Mouse (Mus musculus) heart, embryonic 11.5 days (tissue): Measurements from ENCODE around the gene Dhx33. TPM values are rescaled to one million over a fixed set of nuclear protein-coding genes. Genes with fewer than 3 reads are reported as not detected.

Experiments
- ATAC-seq: fragments of 200-750 bp; cut with Nextera tagmentation; replicated peaks from 2 replicates; pipeline ENCODE4 v1.8.0; 2017; ENCODE audit warnings: moderate library complexity; ENCODE audit not compliant: insufficient number of reproducible peaks, low FRiP score, low TSS enrichment
- H3K27ac ChIP-seq: fragments of 300-500 bp; sonication (generic); 2 replicates; pipeline ENCODE4 v1.5.1; 2014; ENCODE audit warnings: mild to moderate bottlenecking, low read depth, low read length
- H3K27me3 ChIP-seq: fragments of 300-500 bp; sonication (generic); 2 replicates; pipeline ENCODE4 v1.6.1; 2014; ENCODE audit warnings: mild to moderate bottlenecking, low read length, mixed read lengths; ENCODE audit not compliant: control insufficient read depth, insufficient read depth
- H3K36me3 ChIP-seq: fragments of 300-500 bp; sonication (generic); 2 replicates; pipeline ENCODE4 v1.6.1; 2014; ENCODE audit warnings: mild to moderate bottlenecking, low read length, moderate library complexity, mixed read lengths; ENCODE audit not compliant: control insufficient read depth, insufficient read depth
- H3K4me1 ChIP-seq: fragments of 300-500 bp; sonication (generic); 2 replicates; pipeline ENCODE4 v1.6.1; 2014; ENCODE audit warnings: low read length; ENCODE audit not compliant: control insufficient read depth, insufficient read depth
- H3K4me2 ChIP-seq: fragments of 300-500 bp; sonication (generic); 2 replicates; pipeline ENCODE4 v1.6.1; 2014; ENCODE audit warnings: mild to moderate bottlenecking, moderate library complexity
- H3K4me3 ChIP-seq: fragments of 300-500 bp; sonication (generic); 2 replicates; pipeline ENCODE4 v1.5.1; 2014; ENCODE audit warnings: low read depth, low read length
- H3K9ac ChIP-seq: fragments of 300-500 bp; sonication (generic); 2 replicates; pipeline ENCODE4 v1.6.1; 2014; ENCODE audit warnings: mild to moderate bottlenecking, low read depth, low read length, moderate library complexity
- H3K9me3 ChIP-seq: fragments of 300-500 bp; sonication (generic); replicated peaks from 2 replicates; pipeline ENCODE4 v1.6.1; 2016; ENCODE audit warnings: low read length; ENCODE audit not compliant: control insufficient read depth
- WGBS: fragments of 180-500 bp; shearing (Covaris S2); extraction: QIAGEN DNeasy Blood & Tissue Kit; methylation state at CpG from one replicate; pipeline ENCODE4 v1.1.7; 2014; ENCODE audit not compliant: insufficient replicate concordance; 5-methylcytosine and 5-hydroxymethylcytosine counted together
- polyA plus RNA-seq: library from polyadenylated mRNA; unstranded; fragments of >200 nt; fragmentation: Nextera tagmentation; extraction: Ambion mirVana; gene quantifications from 2 replicates; pipeline ENCODE4 v1.2.1, GENCODE M21; 2014

The Dhx33 gene
- polyA plus RNA-seq, 1 experiment from 2014 or later: 15.6 TPM

DNA sequence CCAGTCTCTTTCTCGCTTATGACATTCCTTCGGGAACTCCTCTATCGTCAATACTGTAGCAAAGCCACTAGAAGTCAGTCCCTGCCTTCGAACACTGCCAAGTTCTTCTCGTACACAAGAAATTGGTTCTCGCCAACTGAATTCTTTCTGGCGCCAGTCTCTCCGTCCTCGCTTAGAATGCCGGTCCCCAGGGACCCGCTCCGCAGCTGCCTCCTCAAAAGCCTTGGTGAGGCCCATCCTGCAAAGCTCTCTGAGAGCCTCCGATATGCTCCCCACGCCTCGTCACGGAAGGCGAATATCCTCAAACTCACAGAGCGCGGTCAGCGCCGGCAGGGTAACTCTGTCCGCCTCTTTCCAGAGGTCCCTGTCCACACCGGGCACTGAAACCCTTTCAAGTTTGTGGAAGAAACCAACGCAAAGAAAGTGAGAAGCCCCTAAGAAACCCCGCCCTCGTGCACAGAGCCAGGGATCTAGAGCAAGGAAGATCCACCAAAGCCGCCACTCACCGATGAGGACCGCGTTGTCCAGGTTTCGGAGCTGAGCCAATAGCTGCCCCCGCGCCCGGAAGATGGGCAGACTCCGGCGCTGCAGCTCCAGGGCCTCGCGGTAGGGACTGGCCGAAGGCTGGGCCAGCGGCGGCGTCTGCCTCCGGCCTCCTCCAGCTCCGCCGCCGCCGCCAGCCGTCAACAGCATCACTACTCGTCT, 474 bp downstream of the Dhx33 start:
- Histone ChIP-seq H3K9me3 (no peaks in the 10 kb centered on the region), H3K27ac (peak overlapping the region; percentile 86), H3K9ac (peak overlapping the region; percentile 78), H3K4me2 (peak overlapping the region; percentile 95), H3K4me3 (peak overlapping the region; percentile 87), H3K27me3 (no peaks in the 10 kb centered on the region), H3K36me3 (peaks cover 9% of the 10 kb centered on the region; the same call in 1 of the 2 replicates), H3K4me1 (peaks cover 11% of the 10 kb centered on the region; the same call in 1 of the 2 replicates)
- ATAC-seq: peak; percentile 71
- under 1% methylated on average over 49 of the region's 49 CpGs for WGBS

DNA sequence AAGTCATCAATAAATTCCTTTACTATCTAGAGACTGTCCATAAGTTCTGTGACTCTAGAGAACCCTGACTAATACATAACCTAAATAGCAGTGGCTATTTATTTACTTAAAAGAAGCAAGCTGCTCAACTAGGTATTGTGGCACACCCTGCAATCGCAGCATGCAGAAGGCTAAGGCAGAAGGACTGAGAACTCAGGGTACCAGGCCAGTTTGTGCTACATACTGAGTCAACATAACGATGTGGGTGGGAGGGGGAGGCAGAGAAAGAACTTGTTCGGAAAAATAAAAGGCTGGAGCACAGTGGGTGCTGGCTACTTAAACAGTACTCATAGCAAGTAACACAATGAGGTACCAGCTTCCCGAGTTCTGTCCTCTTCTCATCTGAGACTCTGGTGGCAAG, 3.1 kb downstream of the Dhx33 start:
- Histone ChIP-seq H3K27me3 (no peaks in the 10 kb centered on the region), H3K4me1 (peaks cover 11% of the 10 kb centered on the region; the same call in 1 of the 2 replicates), H3K4me3 (no peak overlapping the region), H3K27ac (no peak overlapping the region), H3K4me2 (no peak overlapping the region), H3K36me3 (peaks cover 11% of the 10 kb centered on the region; the same call in 1 of the 2 replicates), H3K9ac (no peak overlapping the region), H3K9me3 (no peaks in the 10 kb centered on the region)
- WGBS: 86% methylated on average over 4 of the region's 4 CpGs
- no peak for ATAC-seq

DNA sequence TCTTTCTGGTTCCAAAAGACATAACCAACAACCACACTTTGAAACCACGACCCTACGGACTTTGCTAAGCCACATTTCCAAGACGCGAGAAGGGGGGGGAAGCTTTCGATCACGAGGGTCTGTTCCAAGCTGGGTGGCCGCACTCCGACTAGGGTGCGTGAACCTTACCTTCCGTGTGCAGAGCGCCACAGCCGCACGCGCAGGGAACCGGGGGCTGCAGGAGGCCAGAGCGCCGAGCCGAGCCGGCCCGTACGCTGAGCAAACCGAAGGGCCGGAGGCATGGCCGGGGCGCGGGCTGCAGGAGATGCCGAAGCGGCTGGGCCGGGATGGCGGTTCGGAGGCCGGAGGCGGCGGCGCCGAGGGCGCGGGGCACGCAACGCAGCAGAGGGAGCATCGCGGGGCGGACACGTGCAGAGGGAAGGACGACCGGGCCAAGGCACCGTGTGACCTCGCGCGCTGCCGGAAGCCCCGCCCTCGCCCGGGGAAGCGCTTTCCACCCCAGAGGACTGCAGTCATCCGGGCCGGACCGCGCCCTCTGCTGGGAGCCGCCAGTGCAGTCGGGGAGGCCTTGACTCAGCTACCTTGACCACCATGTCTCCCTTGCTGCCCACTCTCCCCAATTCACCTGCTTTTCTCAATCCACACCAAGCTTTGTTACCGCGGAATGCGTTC, 21.5 kb downstream of the Dhx33 start, which contains the start of gene C1qbp:
TSS of gene C1qbp (minus strand) at position 470 of the 672 bp plus-strand sequence.
- H3K9ac ChIP-seq: peak within 1 kb of the TSS; percentile 82
- H3K4me3 ChIP-seq: peak within 1 kb of the TSS; percentile 80
- peaks cover 7% of the 10 kb centered on the region for H3K4me1 ChIP-seq
- peak; percentile 91 for ATAC-seq
- peak within 1 kb of the TSS; percentile 25; the same call in 1 of the 2 replicates for H3K27ac ChIP-seq
- H3K27me3 ChIP-seq: no peaks in the 10 kb centered on the region
- H3K9me3 ChIP-seq: no peaks in the 10 kb centered on the region
- H3K4me2 ChIP-seq: peak within 1 kb of the TSS; percentile 87
- peaks cover 33% of the 10 kb centered on the region for H3K36me3 ChIP-seq
- under 1% methylated on average over 62 of the region's 64 CpGs for WGBS

DNA sequence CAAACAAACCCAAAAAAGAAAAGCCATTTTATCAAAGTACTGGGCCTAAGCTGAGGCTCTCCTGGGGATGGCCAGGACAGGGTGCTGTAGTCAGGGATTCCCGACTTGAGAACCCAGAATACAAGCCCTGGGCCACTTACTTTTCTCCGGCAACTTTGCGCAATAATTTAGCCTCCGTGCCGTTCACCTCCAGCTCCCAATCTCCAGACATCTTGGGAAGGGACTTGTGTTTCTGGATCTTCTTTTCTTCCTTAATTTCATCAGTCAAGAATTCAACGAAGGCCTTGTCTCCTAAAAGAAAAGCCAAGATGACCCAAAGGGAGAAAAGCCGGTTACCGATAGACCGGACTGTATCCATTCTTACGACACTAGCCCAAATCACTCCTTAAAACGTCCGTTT, 22.2 kb downstream of the Dhx33 start:
- H3K4me1 ChIP-seq: peaks cover 7% of the 10 kb centered on the region
- 7% methylated on average over 12 of the region's 12 CpGs for WGBS
- no peaks in the 10 kb centered on the region for H3K9me3 ChIP-seq
- peaks cover 30% of the 10 kb centered on the region for H3K36me3 ChIP-seq
- H3K9ac ChIP-seq: peak overlapping the region; percentile 82
- H3K4me2 ChIP-seq: peak overlapping the region; percentile 87
- no peak for ATAC-seq
- H3K27ac ChIP-seq: no peak overlapping the region
- no peaks in the 10 kb centered on the region for H3K27me3 ChIP-seq
- H3K4me3 ChIP-seq: peak overlapping the region; percentile 80

DNA sequence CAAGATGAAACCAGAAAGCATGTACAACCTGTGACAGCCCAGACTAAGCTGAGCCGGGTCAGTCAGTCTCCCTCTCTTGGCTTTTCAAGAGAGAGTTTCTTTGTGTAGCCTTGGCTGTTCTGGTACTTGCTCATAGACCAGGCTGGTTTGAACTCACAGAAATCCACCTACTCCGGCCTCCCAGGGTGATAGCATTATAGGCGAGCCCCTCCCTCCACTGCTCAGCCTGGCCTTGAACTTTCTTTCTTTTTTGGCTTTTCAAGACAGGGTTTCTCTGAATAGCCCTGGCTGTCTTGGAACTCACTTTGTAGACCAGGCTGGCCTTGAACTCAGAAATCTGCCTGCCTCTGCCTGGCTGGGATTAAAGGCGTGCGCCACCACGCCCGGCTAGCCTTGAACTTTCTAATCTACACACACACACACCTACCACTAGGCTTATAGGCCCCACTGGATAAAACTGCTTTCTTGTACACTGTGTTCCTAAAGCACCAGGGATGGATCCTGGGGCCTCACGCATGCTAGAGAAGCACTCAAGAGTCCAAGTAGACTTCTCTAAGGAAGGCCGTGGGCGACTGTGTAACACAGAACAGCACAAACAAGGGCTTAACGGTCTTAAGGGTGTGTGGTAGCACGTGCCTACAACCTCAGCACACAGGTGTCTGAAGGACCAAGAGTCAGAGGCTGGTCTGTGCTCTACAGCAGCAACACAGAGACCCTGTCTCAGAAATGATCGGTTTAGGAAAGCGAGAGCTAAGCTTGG, 23.3 kb downstream of the Dhx33 start:
- Histone ChIP-seq H3K4me2 (no peak overlapping the region; the same call in 1 of the 2 replicates), H3K9me3 (no peaks in the 10 kb centered on the region), H3K27ac (no peak overlapping the region), H3K4me1 (peaks cover 7% of the 10 kb centered on the region), H3K27me3 (no peaks in the 10 kb centered on the region), H3K4me3 (no peak overlapping the region), H3K9ac (no peak overlapping the region), H3K36me3 (peaks cover 36% of the 10 kb centered on the region)
- ATAC-seq: no peak
- WGBS: 87% methylated on average over 14 of the region's 14 CpGs

DNA sequence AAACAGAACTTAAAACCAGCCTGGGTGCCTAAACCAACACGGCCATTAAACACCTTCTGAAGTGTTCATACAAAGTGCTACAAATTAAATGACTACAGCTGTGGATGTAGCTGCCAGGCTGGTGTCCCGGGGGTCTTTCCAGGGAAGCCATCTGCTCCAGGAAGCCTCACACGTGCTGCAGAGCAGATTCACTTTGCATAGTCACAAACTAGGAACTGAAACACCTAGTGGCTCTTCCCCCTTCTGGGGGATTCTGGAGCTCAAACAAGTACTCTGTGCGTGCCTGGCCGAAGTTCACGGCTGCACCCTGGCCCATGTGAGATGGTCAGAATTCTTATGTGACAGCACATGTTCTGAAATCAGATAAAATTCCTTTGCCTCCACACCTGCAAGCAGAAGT, 24.0 kb downstream of the Dhx33 start:
- H3K9ac ChIP-seq: no peak overlapping the region
- no peaks in the 10 kb centered on the region for H3K27me3 ChIP-seq
- no peak overlapping the region for H3K4me2 ChIP-seq
- peaks cover 7% of the 10 kb centered on the region for H3K4me1 ChIP-seq
- H3K9me3 ChIP-seq: no peaks in the 10 kb centered on the region
- 80% methylated on average over 6 of the region's 6 CpGs for WGBS
- peaks cover 34% of the 10 kb centered on the region for H3K36me3 ChIP-seq
- no peak overlapping the region for H3K27ac ChIP-seq
- ATAC-seq: no peak
- no peak overlapping the region for H3K4me3 ChIP-seq

DNA sequence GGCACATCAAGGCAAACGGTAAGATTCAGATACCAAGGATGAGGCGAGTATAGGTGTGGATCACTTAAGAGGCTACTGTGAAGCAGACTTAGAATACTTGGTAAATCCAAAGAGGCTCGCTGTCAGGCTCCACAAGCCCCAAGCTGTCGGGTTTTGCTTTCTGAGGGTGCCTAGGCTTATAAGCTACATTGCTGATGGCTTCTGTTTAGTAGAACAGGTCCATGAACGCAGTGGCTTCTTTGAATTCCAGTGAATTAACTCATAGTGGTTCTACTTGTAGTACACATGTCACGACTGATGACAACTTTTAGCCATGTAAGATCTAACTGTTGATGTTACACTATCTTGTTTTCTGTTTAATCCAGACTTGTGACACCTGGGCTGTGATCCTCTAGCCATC, 26.9 kb downstream of the Dhx33 start:
- WGBS: 80% methylated on average over 6 of the region's 6 CpGs
- no peak overlapping the region for H3K4me3 ChIP-seq
- no peaks in the 10 kb centered on the region for H3K9me3 ChIP-seq
- H3K27ac ChIP-seq: no peak overlapping the region
- H3K9ac ChIP-seq: no peak overlapping the region
- no peaks in the 10 kb centered on the region for H3K27me3 ChIP-seq
- no peak overlapping the region for H3K4me2 ChIP-seq
- no peak for ATAC-seq
- peaks cover 30% of the 10 kb centered on the region for H3K36me3 ChIP-seq
- peaks cover 7% of the 10 kb centered on the region for H3K4me1 ChIP-seq

DNA sequence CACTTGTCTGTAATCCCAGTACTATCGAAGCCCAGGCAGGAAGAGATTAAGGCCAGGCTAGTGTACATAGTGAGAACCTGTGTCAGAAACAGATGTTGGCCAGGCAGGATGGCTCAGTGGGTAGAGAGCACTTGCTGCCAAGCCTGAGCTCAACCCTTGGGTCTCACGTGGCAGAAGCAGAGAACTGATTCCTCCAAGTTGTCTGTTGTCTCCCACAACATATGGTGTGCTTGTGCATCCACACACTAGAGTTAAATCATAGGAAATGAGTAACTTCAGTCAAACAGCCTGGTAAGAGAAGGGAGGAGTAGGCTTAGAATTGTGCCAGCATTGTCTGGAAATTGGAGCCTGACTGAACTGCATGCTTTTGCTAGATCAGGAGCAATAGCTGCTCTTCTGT, 29.0 kb downstream of the Dhx33 start:
- WGBS: 78% methylated on average over 2 of the region's 2 CpGs
- Histone ChIP-seq H3K9me3 (no peaks in the 10 kb centered on the region), H3K36me3 (peaks cover 26% of the 10 kb centered on the region), H3K4me2 (no peak overlapping the region), H3K9ac (no peak overlapping the region), H3K4me1 (peaks cover 4% of the 10 kb centered on the region; the same call in 1 of the 2 replicates), H3K4me3 (no peak overlapping the region), H3K27me3 (no peaks in the 10 kb centered on the region), H3K27ac (no peak overlapping the region)
- no peak for ATAC-seq
